Mouse (Mus musculus) heart, embryonic 14.5 days (tissue): ENCODE data around the gene 9430097D07Rik. TPM values are rescaled to one million over a fixed set of nuclear protein-coding genes. Genes with fewer than 3 reads are reported as not detected.
A peak's percentile ranks its signal among the peaks of the same experiment; 100 is the strongest.

Experiments
- ATAC-seq: fragments of 200-750 bp; cut with Nextera tagmentation; 2 replicates; pipeline ENCODE4 v1.8.0; 2017; ENCODE audit warnings: low read depth, moderate TSS enrichment; ENCODE audit not compliant: insufficient number of reproducible peaks, insufficient read depth, low FRiP score
- H3K27ac ChIP-seq, 2 experiments: fragments of 200-500 bp in 1 of 2; fragments of 300-500 bp in 1 of 2; sonication (generic) in 1 of 2; replicated peaks in 1 of 2; 2 replicates each; pipeline ENCODE4 v1.5.1; 2012 to 2014; ENCODE audit warnings: low read depth in 2 of 2, low read length in 2 of 2, control low read depth in 1 of 2, mild to moderate bottlenecking in 1 of 2, mixed read lengths in 1 of 2; ENCODE audit not compliant: control insufficient read depth in 1 of 2, insufficient read depth in 1 of 2
- H3K27me3 ChIP-seq: fragments of 300-500 bp; sonication (generic); 2 replicates; pipeline ENCODE4 v1.6.1; 2014; ENCODE audit warnings: mild to moderate bottlenecking, low read length, control low read depth; ENCODE audit not compliant: control insufficient read depth, insufficient read depth
- H3K36me3 ChIP-seq: fragments of 300-500 bp; sonication (generic); 2 replicates; pipeline ENCODE4 v1.6.1; 2014; ENCODE audit warnings: mild to moderate bottlenecking, control low read depth, low read length, mixed read lengths; ENCODE audit not compliant: control insufficient read depth, insufficient read depth
- H3K4me1 ChIP-seq, 2 experiments: fragments of 200-500 bp in 1 of 2; fragments of 300-500 bp in 1 of 2; sonication (generic) in 1 of 2; 2 replicates each; pipeline ENCODE4 v1.6.1; 2012 to 2014; ENCODE audit warnings: low read length in 2 of 2, control low read depth in 1 of 2, mixed read lengths in 1 of 2; ENCODE audit not compliant: control insufficient read depth in 2 of 2, insufficient read depth in 2 of 2
- H3K4me2 ChIP-seq: fragments of 300-500 bp; sonication (generic); 2 replicates; pipeline ENCODE4 v1.6.1; 2014; ENCODE audit warnings: mild to moderate bottlenecking, low read length
- H3K4me3 ChIP-seq, 2 experiments: fragments of 200-500 bp in 1 of 2; fragments of 300-500 bp in 1 of 2; sonication (generic) in 1 of 2; 2 replicates each; pipeline ENCODE4 v1.5.1; 2012 to 2014; ENCODE audit warnings: low read length in 2 of 2, mild to moderate bottlenecking in 2 of 2, control low read depth in 1 of 2, low read depth in 1 of 2, moderate library complexity in 1 of 2; ENCODE audit not compliant: control insufficient read depth in 1 of 2, insufficient read depth in 1 of 2
- H3K9ac ChIP-seq: fragments of 300-500 bp; sonication (generic); 2 replicates; pipeline ENCODE4 v1.6.1; 2014; ENCODE audit warnings: mild to moderate bottlenecking, low read length
- H3K9me3 ChIP-seq: fragments of 300-500 bp; sonication (generic); 2 replicates; pipeline ENCODE4 v1.6.1; 2016; ENCODE audit warnings: low read length, control low read depth; ENCODE audit not compliant: control insufficient read depth
- WGBS: fragments of 180-500 bp; shearing (Covaris S2); extraction: QIAGEN DNeasy Blood & Tissue Kit; methylation state at CpG from one replicate; pipeline ENCODE4 v1.1.7; 2014; 5-methylcytosine and 5-hydroxymethylcytosine counted together
- polyA plus RNA-seq: library from polyadenylated mRNA; unstranded; fragments of >200 nt; fragmentation: Nextera tagmentation; extraction: Ambion mirVana; gene quantifications from 2 replicates; pipeline ENCODE4 v1.2.1, GENCODE M21; 2014

Gene 9430097D07Rik
- polyA plus RNA-seq, 1 experiment from 2014 or later = not detected

GRCm38 (mm10) chr2:32537360-32537905 lies 38.1 kb downstream of the 9430097D07Rik start:
- 8% methylated on average over 9 of the region's 9 CpGs for WGBS
- Histone ChIP-seq H3K9ac (peak overlapping the region; percentile 87), H3K4me2 (peak overlapping the region; percentile 80), H3K4me1 (peaks cover 36 to 52% of the 10 kb centered on the region in 2 experiments), H3K27ac (peak overlapping the region; percentile 84 to 88), H3K9me3 (no peaks in the 10 kb centered on the region), H3K36me3 (no peaks in the 10 kb centered on the region), H3K27me3 (no peaks in the 10 kb centered on the region), H3K4me3 (peak overlapping the region; percentile 62 to 80)
- 0 out of 2 replicates have a peak, but pooled peaks have one; percentile 7 for ATAC-seq

GRCm38 (mm10) chr2:32536634-32537359 lies 38.7 kb downstream of the 9430097D07Rik start:
- 7% methylated on average over 11 of the region's 11 CpGs for WGBS

GRCm38 (mm10) chr2:32536086-32536633 lies 39.3 kb downstream of the 9430097D07Rik start:
- Histone ChIP-seq H3K4me2 (peak overlapping the region; percentile 80), H3K36me3 (no peaks in the 10 kb centered on the region), H3K4me1 (peaks cover 36 to 49% of the 10 kb centered on the region in 2 experiments), H3K4me3 (peak overlapping the region; percentile 62 to 80), H3K27me3 (no peaks in the 10 kb centered on the region), H3K9me3 (no peaks in the 10 kb centered on the region), H3K27ac (peak overlapping the region; percentile 84 to 88), H3K9ac (peak overlapping the region; percentile 87)
- no peak for ATAC-seq
- whole genome bisulfite sequencing = 3% methylated on average over 14 of the region's 14 CpGs

More at GRCm38 (mm10) chr2:32536634-32537359, 38.7 kb downstream of the 9430097D07Rik start:
- H3K4me1 ChIP-seq = peaks cover 36 to 52% of the 10 kb centered on the region in 2 experiments
- H3K27me3 ChIP-seq = no peaks in the 10 kb centered on the region
- peak overlapping the region; percentile 87 for H3K9ac ChIP-seq
- peak overlapping the region; percentile 80 for H3K4me2 ChIP-seq
- no peaks in the 10 kb centered on the region for H3K36me3 ChIP-seq
- no peak for ATAC-seq
- peak overlapping the region; percentile 62 to 80 for H3K4me3 ChIP-seq
- no peaks in the 10 kb centered on the region for H3K9me3 ChIP-seq
- H3K27ac ChIP-seq = peak overlapping the region; percentile 84 to 88

GRCm38 (mm10) chr2:32535501-32535991 lies 39.9 kb downstream of the 9430097D07Rik start:
- Histone ChIP-seq H3K4me1 (peaks cover 36 to 48% of the 10 kb centered on the region in 2 experiments), H3K27ac (peak overlapping the region; percentile 58 to 88), H3K27me3 (no peaks in the 10 kb centered on the region), H3K9me3 (no peaks in the 10 kb centered on the region), H3K9ac (peak overlapping the region; percentile 87), H3K36me3 (no peaks in the 10 kb centered on the region), H3K4me3 (peak overlapping the region; percentile 62 to 80), H3K4me2 (peak overlapping the region; percentile 80)
- ATAC-seq = no peak; the same call in 1 of the 2 replicates
- WGBS = under 1% methylated on average over 53 of the region's 56 CpGs

- Histone ChIP-seq H3K4me3 (peak within 1 kb of the TSS; percentile 63 to 80), H3K27ac (peak within 1 kb of the TSS; percentile 88 to 94), H3K36me3 (no peaks in the 10 kb centered on the region), H3K9me3 (no peaks in the 10 kb centered on the region), H3K4me2 (peak within 1 kb of the TSS; percentile 80), H3K9ac (peak within 1 kb of the TSS; percentile 87), H3K27me3 (no peaks in the 10 kb centered on the region), H3K4me1 (peaks cover 36 to 45% of the 10 kb centered on the region in 2 experiments)
- ATAC-seq = peak; percentile 96
- WGBS = under 1% methylated on average over 66 of the region's 67 CpGs
Observed at GRCm38 (mm10) chr2:32534733-32535471, 40.6 kb downstream of the 9430097D07Rik start, which contains the start of gene Fam102a. Gene Fam102a (plus strand): TSS chr2:32535332.

GRCm38 (mm10) chr2:32534061-32534732 lies 41.3 kb downstream of the 9430097D07Rik start:
- H3K9ac ChIP-seq = peak overlapping the region; percentile 73
- 7% methylated on average over 13 of the region's 13 CpGs for WGBS
- H3K27me3 ChIP-seq = no peaks in the 10 kb centered on the region
- no peak for ATAC-seq
- peak overlapping the region; percentile 80 for H3K4me2 ChIP-seq
- peaks cover 29 to 38% of the 10 kb centered on the region in 2 experiments for H3K4me1 ChIP-seq
- no peaks in the 10 kb centered on the region for H3K9me3 ChIP-seq
- H3K27ac ChIP-seq = peak overlapping the region; percentile 88 to 94
- H3K4me3 ChIP-seq = peak overlapping the region; percentile 63 to 80
- H3K36me3 ChIP-seq = no peaks in the 10 kb centered on the region
